7 mouse cellular contexts compared by ENCODE assay signal in genomic region chr16:25746807-25747206, GRCm38 (mm10).
DNase-seq lines count a peak whose midpoint lies in the region; ATAC-seq and TF ChIP-seq lines count a peak whose summit lies in the region.

No protein-coding gene starts in this region.

- no peaks in the 10 kb centered on the region for H3K27me3 ChIP-seq in neural tube, embryonic 11.5 days (ENCODE audit: control insufficient read depth, insufficient read depth, low read length)
- no peaks in the 10 kb centered on the region for H3K27me3 ChIP-seq in neural tube, embryonic 15.5 days (replicated peaks)
- no peaks in the 10 kb centered on the region for H3K27me3 ChIP-seq in embryonic facial prominence, embryonic 15.5 days
- H3K27me3 ChIP-seq in kidney, embryonic 15.5 days, result no peaks in the 10 kb centered on the region
- H3K27me3 ChIP-seq in stomach, embryonic 16.5 days (ENCODE audit: control insufficient read depth, insufficient read depth, low read length), result no peaks in the 10 kb centered on the region

- WGBS in neural tube, embryonic 11.5 days, result 24% methylated on average over 3 of the region's 3 CpGs
- 35% methylated on average over 3 of the region's 3 CpGs for WGBS in neural tube, embryonic 15.5 days
- 12% methylated on average over 3 of the region's 3 CpGs for WGBS in embryonic facial prominence, embryonic 15.5 days
- WGBS in kidney, embryonic 15.5 days, result 21% methylated on average over 3 of the region's 3 CpGs
- WGBS in stomach, embryonic 16.5 days, result 16% methylated on average over 3 of the region's 3 CpGs

- TF ChIP-seq CTCF in left cerebral cortex, adult 2 months (IDR thresholded peaks at IDR 0.05), result no peak

- H3K27ac ChIP-seq in neural tube, embryonic 11.5 days (ENCODE audit: low read depth, low read length), result no peak overlapping the region
- H3K27ac ChIP-seq in neural tube, embryonic 15.5 days (replicated peaks), result no peak overlapping the region
- H3K27ac ChIP-seq in embryonic facial prominence, embryonic 15.5 days (replicated peaks), result no peak overlapping the region; the same call in 1 of the 2 replicates
- H3K27ac ChIP-seq in kidney, embryonic 15.5 days, result peak overlapping the region; percentile 29; the same call in 1 of the 2 replicates
- H3K27ac ChIP-seq in stomach, embryonic 16.5 days (ENCODE audit: low read length), result no peak overlapping the region
- H3K27ac ChIP-seq in left cerebral cortex, adult 2 months, result no peak overlapping the region

- no peaks in the 10 kb centered on the region for H3K9me3 ChIP-seq in neural tube, embryonic 11.5 days (ENCODE audit: control insufficient read depth, low read length)
- H3K9me3 ChIP-seq in neural tube, embryonic 15.5 days (replicated peaks), result no peaks in the 10 kb centered on the region
- H3K9me3 ChIP-seq in embryonic facial prominence, embryonic 15.5 days (replicated peaks), result no peaks in the 10 kb centered on the region
- no peaks in the 10 kb centered on the region for H3K9me3 ChIP-seq in kidney, embryonic 15.5 days (replicated peaks)
- H3K9me3 ChIP-seq in stomach, embryonic 16.5 days (replicated peaks; ENCODE audit: control insufficient read depth, low read length), result no peaks in the 10 kb centered on the region

- peak; percentile 14 for DNase-seq in neural tube, embryonic 11.5 days (ENCODE audit: low spot score)
- DNase-seq in T-cell, adult 2 months (ENCODE audit: low spot score), result no peak
- no peak for DNase-seq in left cerebral cortex, adult 2 months (ENCODE audit: extremely low spot score in 1 of 2, low spot score in 2 of 2)

- no peak overlapping the region for H3K4me2 ChIP-seq in neural tube, embryonic 11.5 days (ENCODE audit: low read depth)
- H3K4me2 ChIP-seq in neural tube, embryonic 15.5 days, result no peak overlapping the region
- 0 out of 2 replicates have a peak overlapping the region, but pooled peaks have one; percentile 15 for H3K4me2 ChIP-seq in embryonic facial prominence, embryonic 15.5 days (replicated peaks)
- peak overlapping the region; percentile 24; the same call in 1 of the 2 replicates for H3K4me2 ChIP-seq in kidney, embryonic 15.5 days
- H3K4me2 ChIP-seq in stomach, embryonic 16.5 days (ENCODE audit: low read depth, low read length), result 0 out of 2 replicates have a peak overlapping the region, but pooled peaks have one; percentile 21

- H3K9ac ChIP-seq in neural tube, embryonic 11.5 days (ENCODE audit: low read length), result no peak overlapping the region
- no peak overlapping the region for H3K9ac ChIP-seq in neural tube, embryonic 15.5 days (replicated peaks)
- H3K9ac ChIP-seq in embryonic facial prominence, embryonic 15.5 days, result no peak overlapping the region
- H3K9ac ChIP-seq in kidney, embryonic 15.5 days, result no peak overlapping the region
- H3K9ac ChIP-seq in stomach, embryonic 16.5 days (ENCODE audit: low read length), result no peak overlapping the region

- H3K4me1 ChIP-seq in neural tube, embryonic 11.5 days (ENCODE audit: control insufficient read depth, insufficient read depth, low read length), result no peaks in the 10 kb centered on the region
- peaks cover 3% of the 10 kb centered on the region; the same call in 1 of the 2 replicates for H3K4me1 ChIP-seq in neural tube, embryonic 15.5 days
- 0 out of 2 replicates have a peak, but pooled peaks cover 4% of the 10 kb centered on the region for H3K4me1 ChIP-seq in embryonic facial prominence, embryonic 15.5 days
- H3K4me1 ChIP-seq in kidney, embryonic 15.5 days, result peaks cover 10% of the 10 kb centered on the region
- H3K4me1 ChIP-seq in stomach, embryonic 16.5 days (ENCODE audit: control insufficient read depth, insufficient read depth, low read length), result no peaks in the 10 kb centered on the region

- intact Hi-C loops in left cerebral cortex, adult 2 months (cut with DNase I), result no loop called here

- no peak overlapping the region for H3K4me3 ChIP-seq in neural tube, embryonic 11.5 days (ENCODE audit: low read depth, low read length)
- H3K4me3 ChIP-seq in neural tube, embryonic 15.5 days (replicated peaks), result no peak overlapping the region
- no peak overlapping the region for H3K4me3 ChIP-seq in embryonic facial prominence, embryonic 15.5 days (replicated peaks)
- no peak overlapping the region for H3K4me3 ChIP-seq in kidney, embryonic 15.5 days (replicated peaks)
- no peak overlapping the region for H3K4me3 ChIP-seq in stomach, embryonic 16.5 days (replicated peaks; ENCODE audit: low read length)
- no peak overlapping the region for H3K4me3 ChIP-seq in left cerebral cortex, adult 2 months

- H3K36me3 ChIP-seq in neural tube, embryonic 11.5 days (ENCODE audit: control insufficient read depth, insufficient read depth, low read length), result no peaks in the 10 kb centered on the region
- no peaks in the 10 kb centered on the region for H3K36me3 ChIP-seq in neural tube, embryonic 15.5 days
- no peaks in the 10 kb centered on the region for H3K36me3 ChIP-seq in embryonic facial prominence, embryonic 15.5 days
- H3K36me3 ChIP-seq in kidney, embryonic 15.5 days, result no peaks in the 10 kb centered on the region
- no peaks in the 10 kb centered on the region for H3K36me3 ChIP-seq in stomach, embryonic 16.5 days (ENCODE audit: control insufficient read depth, insufficient read depth, low read length)

- no peak for ATAC-seq in neural tube, embryonic 11.5 days (ENCODE audit: insufficient read depth, low FRiP score, low TSS enrichment)
- ATAC-seq in neural tube, embryonic 15.5 days (ENCODE audit: low FRiP score), result no peak; the same call in 1 of the 2 replicates
- ATAC-seq in embryonic facial prominence, embryonic 15.5 days (ENCODE audit: insufficient number of reproducible peaks, low FRiP score, low TSS enrichment, low read depth), result no peak
- peak; percentile 79; the same call in 1 of the 2 replicates for ATAC-seq in kidney, embryonic 15.5 days (replicated peaks; ENCODE audit: low FRiP score)
- ATAC-seq in stomach, embryonic 16.5 days (ENCODE audit: insufficient read depth, low FRiP score), result peak; percentile 77

Comparison
In these comparisons a context has a peak if more than half of its experiments do, and no peak if none do; other contexts are left out.
1. ATAC-seq: peak in kidney, embryonic 15.5 days (single experiment) and stomach, embryonic 16.5 days (single experiment); none in neural tube, embryonic 11.5 days (single experiment), neural tube, embryonic 15.5 days (single experiment) and embryonic facial prominence, embryonic 15.5 days (single experiment).
2. H3K4me2 ChIP-seq: peak in embryonic facial prominence, embryonic 15.5 days (single experiment), kidney, embryonic 15.5 days (single experiment) and stomach, embryonic 16.5 days (single experiment); none in neural tube, embryonic 11.5 days (single experiment) and neural tube, embryonic 15.5 days (single experiment).